ENCODE assay signal across 11 mouse cellular contexts in the genomic region with DNA sequence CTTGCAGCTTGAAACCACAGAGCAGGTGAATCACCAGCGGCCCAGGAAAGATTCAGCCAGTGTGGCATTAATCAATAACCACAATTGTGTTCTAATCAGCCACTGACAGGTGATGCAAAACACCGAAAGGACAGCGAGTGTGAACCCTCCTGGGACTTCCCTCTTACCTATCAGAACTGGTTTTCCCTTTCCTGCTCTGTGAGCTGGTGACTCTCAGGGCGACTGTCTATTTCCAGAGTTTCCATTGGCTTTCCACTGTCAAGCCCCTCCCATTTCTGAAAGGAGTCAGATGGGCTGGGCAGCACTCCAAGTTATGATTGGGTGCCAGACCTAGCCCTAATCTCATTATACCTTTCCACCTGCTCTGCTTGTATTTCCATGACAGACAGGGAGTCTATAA. TPM values are rescaled to one million over a fixed set of nuclear protein-coding genes. Genes with fewer than 3 reads are reported as not detected.
DNase-seq lines count a peak whose midpoint lies in the region; ATAC-seq and TF ChIP-seq lines count a peak whose summit lies in the region.
"Had no signal": no experiment of that assay in that cellular context is flagged by ENCODE, and none has a peak within 500 bp of the region (broad histone marks: within the 10 kb centered on the region; RNA-seq: fewer than 3 reads in every experiment).

No protein-coding gene starts in this region.

- no peak overlapping the region for H3ac ChIP-seq in myocyte (ENCODE audit: control insufficient read depth, insufficient read length)

- no peak overlapping the region for H3K4me2 ChIP-seq in embryonic facial prominence, embryonic 14.5 days (ENCODE audit: low read depth, low read length)
- no peak overlapping the region for H3K4me2 ChIP-seq in lung, postnatal 0 days (replicated peaks; ENCODE audit: low read depth, low read length)
- peak overlapping the region; percentile 1 for H3K4me2 ChIP-seq in myocyte (ENCODE audit: low read depth)

- no peak overlapping the region for H3K4me3 ChIP-seq in embryonic facial prominence, embryonic 14.5 days (ENCODE audit: low read depth, low read length)
- no peak overlapping the region for H3K4me3 ChIP-seq in embryonic facial prominence, embryonic 10.5 days
- no peak overlapping the region for H3K4me3 ChIP-seq in lung, postnatal 0 days (ENCODE audit: low read depth, low read length)
- H3K4me3 ChIP-seq in myocyte = no peak overlapping the region
- H3K4me3 ChIP-seq: megakaryocyte, embryonic 14.5 days had no signal

- peak; percentile 54 for DNase-seq in embryonic facial prominence, embryonic 14.5 days (ENCODE audit: low spot score)
- no peak for DNase-seq in embryonic facial prominence, embryonic 10.5 days (ENCODE audit: low spot score)
- peak; percentile 18 for DNase-seq in lung, postnatal 10 days
- no peak for DNase-seq in lung, postnatal 0 days (ENCODE audit: low spot score)
- DNase-seq in cerebellum, adult 9-11 months = peak; percentile 93
- DNase-seq in adipocyte (ENCODE audit: low spot score) = no peak

- ATAC-seq in embryonic facial prominence, embryonic 14.5 days (ENCODE audit: low read depth) = peak; percentile 24; the same call in 1 of the 2 replicates
- no peak for ATAC-seq in lung, postnatal 0 days
- no peak for ATAC-seq in erythroblast, adult 5-6 weeks (replicated peaks; ENCODE audit: low FRiP score, poor library complexity, severe bottlenecking)

- H3K4me1 ChIP-seq in embryonic facial prominence, embryonic 14.5 days (ENCODE audit: control insufficient read depth, insufficient read depth, low read length) = peaks cover 13% of the 10 kb centered on the region; the same call in 1 of the 2 replicates
- peaks cover 17% of the 10 kb centered on the region for H3K4me1 ChIP-seq in embryonic facial prominence, embryonic 10.5 days
- peaks cover 7% of the 10 kb centered on the region for H3K4me1 ChIP-seq in lung, postnatal 0 days (ENCODE audit: insufficient read depth, low read depth, low read length)

- no peak overlapping the region for H3K9ac ChIP-seq in embryonic facial prominence, embryonic 14.5 days (ENCODE audit: low read depth, low read length)
- H3K9ac ChIP-seq in lung, postnatal 0 days (replicated peaks; ENCODE audit: low read depth) = no peak overlapping the region

- H3K9me3 ChIP-seq in embryonic facial prominence, embryonic 14.5 days (ENCODE audit: control insufficient read depth, low read length) = no peaks in the 10 kb centered on the region
- H3K9me3 ChIP-seq in embryonic facial prominence, embryonic 10.5 days = no peaks in the 10 kb centered on the region
- H3K9me3 ChIP-seq in lung, postnatal 0 days (ENCODE audit: low read length) = no peaks in the 10 kb centered on the region
- H3K9me3 ChIP-seq: megakaryocyte, embryonic 14.5 days had no signal

- WGBS in embryonic facial prominence, embryonic 14.5 days = 51% methylated on average over 4 of the region's 4 CpGs
- 64% methylated on average over 4 of the region's 4 CpGs for WGBS in embryonic facial prominence, embryonic 10.5 days
- 51% methylated on average over 4 of the region's 4 CpGs for WGBS in lung, postnatal 0 days

- H3K79me2 ChIP-seq in myocyte (ENCODE audit: control insufficient read depth, insufficient read depth) = no peaks in the 10 kb centered on the region

- H3K36me3 ChIP-seq in embryonic facial prominence, embryonic 14.5 days (ENCODE audit: control insufficient read depth, insufficient read depth, low read length) = no peaks in the 10 kb centered on the region
- H3K36me3 ChIP-seq in embryonic facial prominence, embryonic 10.5 days (replicated peaks) = no peaks in the 10 kb centered on the region
- no peaks in the 10 kb centered on the region for H3K36me3 ChIP-seq in lung, postnatal 0 days (ENCODE audit: insufficient read depth, low read length)
- no peaks in the 10 kb centered on the region for H3K36me3 ChIP-seq in myocyte (ENCODE audit: control insufficient read depth, insufficient read depth)

- no peaks in the 10 kb centered on the region for H3K27me3 ChIP-seq in embryonic facial prominence, embryonic 14.5 days (replicated peaks; ENCODE audit: control insufficient read depth, insufficient read depth, low read length)
- no peaks in the 10 kb centered on the region for H3K27me3 ChIP-seq in embryonic facial prominence, embryonic 10.5 days (replicated peaks; ENCODE audit: low read depth, poor library complexity, severe bottlenecking)
- H3K27me3 ChIP-seq in lung, postnatal 0 days (replicated peaks; ENCODE audit: insufficient read depth, low read length) = no peaks in the 10 kb centered on the region
- no peaks in the 10 kb centered on the region for H3K27me3 ChIP-seq in myocyte (ENCODE audit: control insufficient read depth, insufficient read depth, insufficient read length)

- no peak for TF ChIP-seq CTCF in lung, postnatal 0 days (IDR thresholded peaks at IDR 0.05)

- TF ChIP-seq EP300 in lung, postnatal 0 days (IDR thresholded peaks at IDR 0.05) = no peak

- H3K27ac ChIP-seq in embryonic facial prominence, embryonic 14.5 days (replicated peaks; ENCODE audit: low read depth, low read length) = no peak overlapping the region
- no peak overlapping the region for H3K27ac ChIP-seq in embryonic facial prominence, embryonic 10.5 days (replicated peaks)
- no peak overlapping the region for H3K27ac ChIP-seq in lung, postnatal 0 days (ENCODE audit: low read length)

- TF ChIP-seq POLR2A in myocyte (IDR thresholded peaks at IDR 0.05; ENCODE audit: insufficient read length, low read depth) = no peak

TF ChIP-seq in myocyte, 11 proteins besides CTCF, POLR2A, EP300 and RAD21:
- TF ChIP-seq MYOG (IDR thresholded peaks at IDR 0.05; ENCODE audit: control insufficient read depth in 1 of 3, insufficient read depth in 1 of 3, insufficient read length in 2 of 3, low read depth in 2 of 3) (peak in 1 of 3 experiments; percentile 3), CEBPB (IDR thresholded peaks at IDR 0.05; ENCODE audit: insufficient read depth, poor library complexity, severe bottlenecking) (no peak), MYOD1 (IDR thresholded peaks at IDR 0.05; ENCODE audit: control insufficient read depth in 1 of 3, insufficient read length in 2 of 3, low read depth in 2 of 3) (peak in 1 of 3 experiments; percentile 28), POLR2AphosphoS2 (IDR thresholded peaks at IDR 0.05; ENCODE audit: insufficient read length, low read depth) (no peak)
TF ChIP-seq in myocyte: peak in this region for 2.

RNA-seq across cellular contexts. Expression of a gene that starts 4.6 kb away (rescaled TPM):
- polyA plus RNA-seq in embryonic facial prominence, embryonic 14.5 days (2014; fragmentation: Nextera tagmentation; extraction: Ambion mirVana) = 9.1 and 9.2 TPM in 2 replicates
- polyA plus RNA-seq in embryonic facial prominence, embryonic 10.5 days (2016; fragmentation: Nextera tagmentation; extraction: Ambion mirVana) = 11.2 and 15.1 TPM in 2 replicates
- 7.5 and 9.8 TPM in 2 replicates for polyA plus RNA-seq in lung, postnatal 0 days (2015; fragmentation: Nextera tagmentation; extraction: Ambion mirVana)
- polyA plus RNA-seq in myocyte (2012; fragmentation: generic; extraction: Trizol) = 1.0 TPM
- total RNA-seq in erythroblast, adult 5-6 weeks (2015; ENCODE audit: low replicate concordance) = 7.5 and 9.6 TPM in 2 replicates
- total RNA-seq in erythroblast, adult 5-6 weeks (2017; ENCODE audit: low replicate concordance) = 2.8 and 6.0 TPM in 2 replicates

RNA-seq across cellular contexts. Expression of a gene that starts 7.5 kb away (rescaled TPM):
- polyA plus RNA-seq in embryonic facial prominence, embryonic 14.5 days (2014; fragmentation: Nextera tagmentation; extraction: Ambion mirVana) = 0.09 and 0.51 TPM in 2 replicates
- polyA plus RNA-seq in embryonic facial prominence, embryonic 10.5 days (2016; fragmentation: Nextera tagmentation; extraction: Ambion mirVana) = not detected in 2 replicates
- not detected in 2 replicates for polyA plus RNA-seq in lung, postnatal 0 days (2015; fragmentation: Nextera tagmentation; extraction: Ambion mirVana)
- not detected for polyA plus RNA-seq in myocyte (2012; fragmentation: generic; extraction: Trizol)
- total RNA-seq in erythroblast, adult 5-6 weeks (2015; ENCODE audit: low replicate concordance) = not detected in 2 replicates
- not detected in 2 replicates for total RNA-seq in erythroblast, adult 5-6 weeks (2017; ENCODE audit: low replicate concordance)
- total RNA-seq: hematopoietic stem cell, adult 5-6 weeks had no signal
- polyA plus RNA-seq: stomach, embryonic 14.5 days had no signal

RNA-seq across cellular contexts. Expression of a gene that starts 39.8 kb away (rescaled TPM):
- 126 and 128 TPM in 2 replicates for polyA plus RNA-seq in embryonic facial prominence, embryonic 14.5 days (2014; fragmentation: Nextera tagmentation; extraction: Ambion mirVana)
- polyA plus RNA-seq in embryonic facial prominence, embryonic 10.5 days (2016; fragmentation: Nextera tagmentation; extraction: Ambion mirVana) = 221 and 226 TPM in 2 replicates
- polyA plus RNA-seq in lung, postnatal 0 days (2015; fragmentation: Nextera tagmentation; extraction: Ambion mirVana) = 100 and 105 TPM in 2 replicates
- polyA plus RNA-seq in myocyte (2012; fragmentation: generic; extraction: Trizol) = 39.0 TPM
- 38.0 and 42.5 TPM in 2 replicates for total RNA-seq in erythroblast, adult 5-6 weeks (2015; ENCODE audit: low replicate concordance)
- 17.8 and 23.8 TPM in 2 replicates for total RNA-seq in erythroblast, adult 5-6 weeks (2017; ENCODE audit: low replicate concordance)

RNA-seq across cellular contexts. Expression of a gene that starts 59.7 kb away (rescaled TPM):
- polyA plus RNA-seq in embryonic facial prominence, embryonic 14.5 days (2014; fragmentation: Nextera tagmentation; extraction: Ambion mirVana) = not detected in 2 replicates
- 0.27 TPM in 1 of 2 replicates, not detected in the other for polyA plus RNA-seq in embryonic facial prominence, embryonic 10.5 days (2016; fragmentation: Nextera tagmentation; extraction: Ambion mirVana)
- not detected in 2 replicates for polyA plus RNA-seq in lung, postnatal 0 days (2015; fragmentation: Nextera tagmentation; extraction: Ambion mirVana)
- polyA plus RNA-seq in myocyte (2012; fragmentation: generic; extraction: Trizol) = not detected
- not detected in 2 replicates for total RNA-seq in erythroblast, adult 5-6 weeks (2015; ENCODE audit: low replicate concordance)
- total RNA-seq in erythroblast, adult 5-6 weeks (2017; ENCODE audit: low replicate concordance) = not detected in 2 replicates
- total RNA-seq: hematopoietic stem cell, adult 5-6 weeks had no signal
- polyA plus RNA-seq: stomach, embryonic 14.5 days had no signal

Comparison
In these comparisons a context has a peak if more than half of its experiments do, and no peak if none do; other contexts are left out.
1. DNase-seq: peak in embryonic facial prominence, embryonic 14.5 days (single experiment), lung, postnatal 10 days (single experiment) and cerebellum, adult 9-11 months (single experiment); none in embryonic facial prominence, embryonic 10.5 days (single experiment), lung, postnatal 0 days (single experiment) and adipocyte (single experiment).